Mouse (Mus musculus): ENCODE measurements around the gene Spc24. TPM values are rescaled to one million over a fixed set of nuclear protein-coding genes. Genes with fewer than 3 reads are reported as not detected.

Gene Spc24
- 11.0 and 22.6 TPM in 2 replicates for polyA plus RNA-seq (2012; rRNA removed)

DNA sequence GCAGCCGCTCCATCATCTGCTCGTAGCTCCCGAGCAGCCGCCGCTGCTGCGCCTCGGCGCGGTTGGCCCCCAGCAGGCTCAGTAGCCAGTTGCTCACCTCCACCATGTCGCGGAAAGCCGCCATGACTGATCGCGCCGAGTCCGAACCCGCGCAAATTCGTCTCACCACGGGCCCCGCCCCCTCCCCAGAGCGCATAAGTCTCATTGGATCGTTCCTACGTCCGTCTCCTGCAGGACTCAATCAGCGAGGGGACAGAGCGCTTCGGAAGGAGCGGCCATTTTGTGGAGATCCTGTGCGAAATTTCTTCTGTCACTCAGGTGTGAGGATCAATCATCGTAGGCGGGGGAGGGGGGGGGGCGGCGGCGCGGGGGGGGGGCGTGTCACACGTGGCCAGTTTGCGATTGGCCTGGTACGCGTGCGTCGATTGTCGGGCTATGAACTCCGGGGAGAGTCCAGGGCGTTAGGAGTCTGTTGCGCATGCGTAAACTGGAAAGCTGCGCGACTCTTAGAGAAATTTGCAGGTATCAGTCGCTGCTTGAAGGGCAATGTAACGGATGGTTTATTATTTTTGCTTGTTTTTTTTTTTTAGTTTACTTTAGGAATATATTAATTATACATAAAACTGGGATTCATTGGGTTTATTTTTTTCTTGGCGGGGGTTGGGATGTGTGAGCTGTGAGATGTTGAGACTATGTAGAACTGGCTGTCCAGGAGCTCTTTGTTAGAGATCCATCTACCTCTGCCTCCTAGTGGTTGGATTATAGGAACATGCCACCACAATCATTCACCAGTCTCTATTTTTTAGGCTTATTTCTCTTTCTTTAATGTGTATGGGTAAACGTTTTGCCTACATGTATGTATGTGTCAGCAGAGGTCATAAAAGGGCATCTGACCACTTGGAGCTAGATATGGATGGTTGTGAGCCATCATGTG lies at the start of gene Spc24:
TSS of gene Spc24 (minus strand) at position 149 of the 934 bp plus-strand sequence.
- Histone ChIP-seq H3K4me1 (ENCODE audit: control insufficient read depth, insufficient read depth, insufficient read length, low read length) (0 out of 2 replicates have a peak, but pooled peaks cover 6% of the 10 kb centered on the region), H3K27ac (ENCODE audit: insufficient read depth, low read depth, low read length) (0 out of 2 replicates have a peak within 1 kb of the TSS, but pooled peaks have one; percentile 2), H3K36me3 (ENCODE audit: control insufficient read depth, insufficient read depth, low read length) (no peaks in the 10 kb centered on the region), H3K4me3 (ENCODE audit: low read depth, low read length) (peak within 1 kb of the TSS; percentile 73), H3K27me3 (ENCODE audit: control insufficient read depth, insufficient read depth, low read length) (no peaks in the 10 kb centered on the region)
- WGBS, result under 1% methylated on average over 53 of the region's 54 CpGs
- TF ChIP-seq POLR2A (IDR thresholded peaks at IDR 0.05; ENCODE audit: low read depth, low read length), result no peak
- TF ChIP-seq CTCF (IDR thresholded peaks at IDR 0.05; ENCODE audit: extremely low read depth, insufficient read length, insufficient replicate concordance, low read depth, low read length), result no peak

DNA sequence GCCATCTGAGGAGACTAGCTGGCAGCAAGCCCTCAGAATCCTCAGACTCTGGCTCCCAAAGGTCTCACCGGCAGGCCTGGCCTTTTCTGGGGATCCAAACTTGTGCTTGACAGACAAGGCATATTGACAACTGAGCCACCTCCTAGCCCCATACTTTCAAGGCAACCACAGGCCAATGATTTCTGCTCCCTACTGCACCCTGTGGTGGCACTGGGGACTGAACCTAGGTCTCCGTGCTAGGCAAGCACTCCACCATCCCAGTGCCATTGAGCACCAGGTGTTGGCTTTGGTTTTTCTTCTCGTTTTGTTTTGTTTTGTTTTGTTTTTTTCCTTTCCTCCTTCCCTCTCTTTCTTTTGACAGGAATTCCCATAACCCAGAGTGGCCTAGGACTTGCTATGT lies 48.5 kb upstream of the Spc24 start:
- Histone ChIP-seq H3K27ac (ENCODE audit: insufficient read depth, low read depth, low read length) (no peak overlapping the region), H3K27me3 (ENCODE audit: control insufficient read depth, insufficient read depth, low read length) (no peaks in the 10 kb centered on the region), H3K4me3 (ENCODE audit: low read depth, low read length) (no peak overlapping the region), H3K4me1 (ENCODE audit: control insufficient read depth, insufficient read depth, insufficient read length, low read length) (no peaks in the 10 kb centered on the region), H3K36me3 (ENCODE audit: control insufficient read depth, insufficient read depth, low read length) (0 out of 2 replicates have a peak, but pooled peaks cover 4% of the 10 kb centered on the region)
- peak; percentile 25; the same call in 1 of the 2 replicates for TF ChIP-seq CTCF (IDR thresholded peaks at IDR 0.05; ENCODE audit: extremely low read depth, insufficient read length, insufficient replicate concordance, low read depth, low read length)
- no peak for TF ChIP-seq POLR2A (IDR thresholded peaks at IDR 0.05; ENCODE audit: low read depth, low read length)
- 74% methylated on average over 3 of the region's 3 CpGs for WGBS

DNA sequence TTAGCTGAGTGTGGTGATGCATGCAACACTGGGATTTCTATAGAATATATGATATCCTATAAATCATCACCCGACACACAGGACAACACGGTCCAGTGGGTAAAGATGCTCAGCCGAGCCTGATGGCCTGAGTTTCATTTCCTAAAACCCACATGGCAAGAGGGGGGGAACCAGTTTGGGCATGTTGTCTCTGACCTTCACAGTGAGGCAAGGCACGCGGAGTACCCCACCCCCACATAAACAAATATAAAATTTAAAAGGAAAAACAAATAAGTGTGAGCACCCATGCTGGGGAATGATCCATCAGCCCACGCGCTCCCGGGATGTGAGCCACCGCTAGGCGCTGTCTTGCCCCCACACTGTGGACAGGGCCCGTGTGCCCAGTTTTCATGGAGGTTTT lies 46.9 kb upstream of the Spc24 start:
- H3K27me3 ChIP-seq (ENCODE audit: control insufficient read depth, insufficient read depth, low read length), result no peaks in the 10 kb centered on the region
- H3K36me3 ChIP-seq (ENCODE audit: control insufficient read depth, insufficient read depth, low read length), result 0 out of 2 replicates have a peak, but pooled peaks cover 3% of the 10 kb centered on the region
- 79% methylated on average over 11 of the region's 11 CpGs for WGBS
- no peak overlapping the region for H3K27ac ChIP-seq (ENCODE audit: insufficient read depth, low read depth, low read length)
- no peak overlapping the region for H3K4me3 ChIP-seq (ENCODE audit: low read depth, low read length)
- TF ChIP-seq CTCF (IDR thresholded peaks at IDR 0.05; ENCODE audit: extremely low read depth, insufficient read length, insufficient replicate concordance, low read depth, low read length), result no peak
- H3K4me1 ChIP-seq (ENCODE audit: control insufficient read depth, insufficient read depth, insufficient read length, low read length), result no peaks in the 10 kb centered on the region

DNA sequence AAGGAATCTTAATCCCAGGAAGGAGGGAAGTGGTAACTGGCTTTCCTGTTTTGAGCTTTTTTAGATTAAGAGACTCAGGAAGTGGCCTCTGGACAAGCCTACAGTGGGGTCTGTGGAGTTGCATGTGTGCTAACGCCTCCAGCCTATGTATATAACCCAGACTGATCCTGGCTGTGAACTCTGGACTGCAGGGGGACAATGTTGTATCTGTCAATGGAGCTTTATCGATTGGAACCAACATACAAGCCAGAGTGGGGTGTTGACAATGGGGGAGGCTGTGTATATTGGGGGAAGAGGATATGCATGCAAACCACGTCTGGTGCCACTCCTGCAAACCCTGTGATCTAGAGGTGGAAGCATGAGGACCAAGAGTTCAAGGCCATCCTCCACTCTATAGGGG lies 46.3 kb upstream of the Spc24 start:
- H3K36me3 ChIP-seq (ENCODE audit: control insufficient read depth, insufficient read depth, low read length), result 0 out of 2 replicates have a peak, but pooled peaks cover 3% of the 10 kb centered on the region
- WGBS, result 33% methylated on average over 3 of the region's 3 CpGs
- TF ChIP-seq POLR2A (IDR thresholded peaks at IDR 0.05; ENCODE audit: low read depth, low read length) (no peak), CTCF (IDR thresholded peaks at IDR 0.05; ENCODE audit: extremely low read depth, insufficient read length, insufficient replicate concordance, low read depth, low read length) (no peak)
- no peak overlapping the region for H3K4me3 ChIP-seq (ENCODE audit: low read depth, low read length)
- H3K27me3 ChIP-seq (ENCODE audit: control insufficient read depth, insufficient read depth, low read length), result no peaks in the 10 kb centered on the region
- no peak overlapping the region for H3K27ac ChIP-seq (ENCODE audit: insufficient read depth, low read depth, low read length)
- H3K4me1 ChIP-seq (ENCODE audit: control insufficient read depth, insufficient read depth, insufficient read length, low read length), result no peaks in the 10 kb centered on the region

DNA sequence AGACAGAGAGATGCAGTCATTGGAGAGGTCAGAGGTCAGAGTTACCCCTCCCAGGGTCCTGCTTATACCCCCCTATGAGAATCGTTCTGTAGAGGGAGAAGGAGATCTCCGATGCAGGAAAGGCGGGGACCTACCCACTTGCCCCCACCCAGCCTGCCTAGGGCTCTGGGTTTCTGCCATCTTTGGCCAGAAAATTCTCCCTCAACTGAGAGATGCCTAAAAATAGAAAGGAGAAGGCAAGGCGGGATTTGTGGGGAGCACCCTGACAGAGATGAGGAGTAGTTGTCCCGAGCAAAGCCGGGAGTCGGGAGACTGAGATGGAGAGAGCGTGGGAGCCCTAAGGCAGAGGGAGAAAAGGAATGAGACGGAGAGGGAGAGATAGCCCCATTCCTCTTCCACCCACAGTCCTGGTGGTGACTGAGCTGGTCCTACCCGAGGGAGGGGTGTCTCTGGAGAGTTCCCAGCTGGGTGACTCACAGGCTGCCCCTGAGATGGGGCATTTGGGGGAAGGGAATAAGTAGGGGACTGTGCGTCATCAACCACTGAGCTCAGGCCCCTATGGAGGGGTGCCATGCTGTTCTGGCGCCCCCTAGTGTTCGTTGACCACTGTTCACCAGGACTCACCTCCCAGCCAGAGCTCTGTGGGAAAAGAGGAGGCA lies 44.0 kb upstream of the Spc24 start:
- TF ChIP-seq POLR2A (IDR thresholded peaks at IDR 0.05; ENCODE audit: low read depth, low read length) (no peak), CTCF (IDR thresholded peaks at IDR 0.05; ENCODE audit: extremely low read depth, insufficient read length, insufficient replicate concordance, low read depth, low read length) (peak; percentile 92)
- peak overlapping the region; percentile 42 for H3K27ac ChIP-seq (ENCODE audit: insufficient read depth, low read depth, low read length)
- 34% methylated on average over 13 of the region's 13 CpGs for WGBS
- H3K4me1 ChIP-seq (ENCODE audit: control insufficient read depth, insufficient read depth, insufficient read length, low read length), result no peaks in the 10 kb centered on the region
- H3K36me3 ChIP-seq (ENCODE audit: control insufficient read depth, insufficient read depth, low read length), result no peaks in the 10 kb centered on the region
- no peaks in the 10 kb centered on the region for H3K27me3 ChIP-seq (ENCODE audit: control insufficient read depth, insufficient read depth, low read length)
- H3K4me3 ChIP-seq (ENCODE audit: low read depth, low read length), result peak overlapping the region; percentile 4; the same call in 1 of the 2 replicates

DNA sequence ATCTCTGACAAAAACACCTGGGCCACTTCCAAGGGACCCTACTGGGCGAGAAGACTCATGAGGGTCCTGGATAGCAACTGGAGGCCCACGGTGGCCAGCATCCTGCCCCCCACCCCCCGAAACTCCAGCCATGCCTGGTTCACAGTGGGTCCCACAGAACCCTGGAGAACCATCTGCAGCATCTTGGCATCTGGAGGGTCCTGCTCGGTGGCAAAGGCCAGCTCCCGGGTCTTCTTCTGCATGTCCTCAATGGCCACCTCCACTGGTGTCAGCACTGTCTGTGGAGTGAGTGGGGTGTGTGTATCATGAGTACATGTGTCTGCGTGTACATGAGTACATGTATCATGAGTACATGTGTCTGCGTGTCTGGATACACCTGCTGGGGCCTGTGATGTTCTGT lies 41.5 kb upstream of the Spc24 start:
- H3K27ac ChIP-seq (ENCODE audit: insufficient read depth, low read depth, low read length), result no peak overlapping the region
- H3K27me3 ChIP-seq (ENCODE audit: control insufficient read depth, insufficient read depth, low read length), result no peaks in the 10 kb centered on the region
- no peak overlapping the region for H3K4me3 ChIP-seq (ENCODE audit: low read depth, low read length)
- H3K36me3 ChIP-seq (ENCODE audit: control insufficient read depth, insufficient read depth, low read length), result no peaks in the 10 kb centered on the region
- 91% methylated on average over 7 of the region's 7 CpGs for WGBS
- TF ChIP-seq POLR2A (IDR thresholded peaks at IDR 0.05; ENCODE audit: low read depth, low read length), result no peak
- no peak for TF ChIP-seq CTCF (IDR thresholded peaks at IDR 0.05; ENCODE audit: extremely low read depth, insufficient read length, insufficient replicate concordance, low read depth, low read length)
- H3K4me1 ChIP-seq (ENCODE audit: control insufficient read depth, insufficient read depth, insufficient read length, low read length), result peaks cover 5% of the 10 kb centered on the region; the same call in 1 of the 2 replicates

DNA sequence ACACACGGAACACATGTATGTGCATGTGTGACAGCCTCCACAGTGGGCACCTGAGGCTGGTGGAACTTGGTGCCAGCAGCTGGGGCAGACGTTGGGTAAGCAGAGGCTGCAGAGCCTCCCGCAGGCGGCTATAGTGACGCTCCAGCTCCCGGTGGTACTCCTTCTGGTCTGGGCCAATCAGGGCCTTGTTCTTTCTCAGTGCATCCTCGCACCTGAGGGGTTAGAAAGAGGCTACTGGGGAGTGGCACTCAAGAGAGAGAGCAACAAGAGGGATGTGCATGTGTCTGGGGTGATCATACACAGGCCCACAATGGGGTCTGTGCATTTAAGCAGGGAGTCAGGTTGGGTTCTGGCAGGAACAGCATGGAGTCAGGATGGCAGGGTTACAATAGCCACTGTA lies 41.0 kb upstream of the Spc24 start:
- TF ChIP-seq CTCF (IDR thresholded peaks at IDR 0.05; ENCODE audit: extremely low read depth, insufficient read length, insufficient replicate concordance, low read depth, low read length) (no peak), POLR2A (IDR thresholded peaks at IDR 0.05; ENCODE audit: low read depth, low read length) (no peak)
- no peak overlapping the region for H3K4me3 ChIP-seq (ENCODE audit: low read depth, low read length)
- H3K36me3 ChIP-seq (ENCODE audit: control insufficient read depth, insufficient read depth, low read length), result no peaks in the 10 kb centered on the region
- H3K27me3 ChIP-seq (ENCODE audit: control insufficient read depth, insufficient read depth, low read length), result no peaks in the 10 kb centered on the region
- H3K4me1 ChIP-seq (ENCODE audit: control insufficient read depth, insufficient read depth, insufficient read length, low read length), result peaks cover 7% of the 10 kb centered on the region
- H3K27ac ChIP-seq (ENCODE audit: insufficient read depth, low read depth, low read length), result no peak overlapping the region
- 84% methylated on average over 7 of the region's 7 CpGs for WGBS
